Mouse (Mus musculus): ENCODE results near the gene Fbxo10.
"Not testable (repeated sequence)": the region's sequence is repeated elsewhere in the genome, so short reads cannot be mapped to it uniquely, and the experiment has no call there.

The Fbxo10 gene

GRCm38 (mm10) chr4:45084021-45084894 is at the start of gene Fbxo10:
TSS of gene Fbxo10 (minus strand) at chr4:45084604.
- DNase-seq (ENCODE audit: low spot score), result peak; percentile 98

- DNase-seq (ENCODE audit: low spot score), result no peak
Measured at GRCm38 (mm10) chr4:45131021-45131420, 46.6 kb upstream of the Fbxo10 start.

- DNase-seq (ENCODE audit: low spot score), result no peak
Measured at GRCm38 (mm10) chr4:45121311-45121710, 36.9 kb upstream of the Fbxo10 start.

GRCm38 (mm10) chr4:45108456-45109110 is 24.2 kb upstream of the Fbxo10 start:
- DNase-seq (ENCODE audit: low spot score), result no peak

GRCm38 (mm10) chr4:45107601-45108277 is 23.3 kb upstream of the Fbxo10 start, which contains the start of gene Tomm5:
TSS of gene Tomm5 (minus strand) at chr4:45108114.
- DNase-seq (ENCODE audit: low spot score), result peak; percentile 88

- no peak for DNase-seq (ENCODE audit: low spot score)
Measured at GRCm38 (mm10) chr4:45107066-45107465, 22.7 kb upstream of the Fbxo10 start.

- DNase-seq (ENCODE audit: low spot score), result no peak
Measured at GRCm38 (mm10) chr4:45106409-45106808, 22.0 kb upstream of the Fbxo10 start.

- peak; percentile 83 for DNase-seq (ENCODE audit: low spot score)
Measured at GRCm38 (mm10) chr4:45097198-45097872, 12.9 kb upstream of the Fbxo10 start.

GRCm38 (mm10) chr4:45084895-45085290 is 489 bp upstream of the Fbxo10 start:
- no peak for DNase-seq (ENCODE audit: low spot score)

- DNase-seq (ENCODE audit: low spot score), result no peak
Measured at GRCm38 (mm10) chr4:45083487-45083886, 917 bp downstream of the Fbxo10 start.

- no peak for DNase-seq (ENCODE audit: low spot score)
Measured at GRCm38 (mm10) chr4:45082951-45083350, 1.5 kb downstream of the Fbxo10 start.

- DNase-seq (ENCODE audit: low spot score), result not testable (repeated sequence)
Measured at GRCm38 (mm10) chr4:45081041-45081440, 3.4 kb downstream of the Fbxo10 start.

- DNase-seq (ENCODE audit: low spot score), result no peak
Measured at GRCm38 (mm10) chr4:45073544-45073943, 10.9 kb downstream of the Fbxo10 start.

- no peak for DNase-seq (ENCODE audit: low spot score)
Measured at GRCm38 (mm10) chr4:45072261-45072973, 12.0 kb downstream of the Fbxo10 start.

GRCm38 (mm10) chr4:45067742-45068141 is 16.7 kb downstream of the Fbxo10 start:
- DNase-seq (ENCODE audit: low spot score), result no peak

- no peak for DNase-seq (ENCODE audit: low spot score)
Measured at GRCm38 (mm10) chr4:45066036-45066730, 18.2 kb downstream of the Fbxo10 start.

GRCm38 (mm10) chr4:45064577-45064976 is 19.8 kb downstream of the Fbxo10 start:
- no peak for DNase-seq (ENCODE audit: low spot score)

- DNase-seq (ENCODE audit: low spot score), result not testable (repeated sequence)
Measured at GRCm38 (mm10) chr4:45063836-45064235, 20.6 kb downstream of the Fbxo10 start.

- DNase-seq (ENCODE audit: low spot score), result no peak
Measured at GRCm38 (mm10) chr4:45055451-45055850, 29.0 kb downstream of the Fbxo10 start.

- DNase-seq (ENCODE audit: low spot score), result no peak
Measured at GRCm38 (mm10) chr4:45054862-45055261, 29.5 kb downstream of the Fbxo10 start.

GRCm38 (mm10) chr4:45047956-45048355 is 36.4 kb downstream of the Fbxo10 start:
- DNase-seq (ENCODE audit: low spot score), result no peak

All from testis, postnatal 10 days (tissue).